Mouse (Mus musculus) spleen, adult 10 weeks (tissue): ENCODE measurements around the gene Parvb. TPM values are rescaled to one million over a fixed set of nuclear protein-coding genes. Genes with fewer than 3 reads are reported as not detected.

Experiments
- polyA plus RNA-seq: library from polyadenylated mRNA; stranded (reverse); fragments of 350-450 nt; fragmentation: Illumina TruSeq; extraction: RNeasy Lipid Tissue Mini Kit (QIAGEN cat#74804); gene quantifications from one replicate; pipeline ENCODE4 v1.2.3, GENCODE M21; 2015; ENCODE audit warnings: low replicate concordance; ENCODE audit not compliant: insufficient read depth

Parvb gene
- 17.4 TPM for polyA plus RNA-seq

DNA sequence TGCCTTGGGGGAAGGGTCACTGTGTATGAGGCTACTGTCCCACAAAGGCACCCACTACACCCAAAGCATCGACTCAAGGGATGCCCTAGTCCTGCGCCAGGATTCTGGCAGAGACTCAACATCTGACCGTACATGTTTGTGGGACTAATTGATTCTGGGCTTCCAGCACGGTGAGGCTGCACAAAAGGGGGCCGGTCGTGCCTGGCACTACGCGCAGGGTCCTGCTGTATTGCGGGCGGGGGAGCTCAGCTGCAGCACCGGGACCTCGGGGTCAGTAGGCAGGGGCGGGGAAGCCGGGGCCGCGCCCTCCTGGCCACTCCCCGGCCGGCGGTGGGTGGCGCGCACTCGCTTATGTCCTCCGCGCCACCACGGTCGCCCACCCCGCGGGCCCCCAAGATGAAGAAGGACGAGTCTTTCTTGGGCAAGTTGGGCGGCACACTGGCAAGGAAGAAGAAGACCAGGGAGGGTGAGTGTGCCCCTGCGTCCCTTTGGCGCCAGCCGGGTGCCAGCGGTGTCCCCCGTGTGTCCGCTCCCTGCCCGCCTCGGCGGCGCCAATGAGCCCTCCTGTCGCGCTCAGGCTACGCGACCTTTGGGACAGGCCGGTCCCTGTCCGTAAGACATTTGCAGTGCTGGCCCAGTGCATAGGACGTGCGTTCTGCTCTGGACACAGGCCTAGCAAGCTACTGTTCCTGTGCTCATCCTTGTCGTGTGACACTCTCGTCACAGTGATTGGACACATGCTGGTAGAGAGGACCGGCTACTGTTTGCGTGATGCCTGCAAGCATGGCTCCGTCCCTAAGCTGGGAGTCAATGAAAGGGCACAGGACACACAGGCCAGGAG is at the start of gene Parvb:
TSS of gene Parvb (plus strand) at position 323 of the 841 bp plus-strand sequence.

DNA sequence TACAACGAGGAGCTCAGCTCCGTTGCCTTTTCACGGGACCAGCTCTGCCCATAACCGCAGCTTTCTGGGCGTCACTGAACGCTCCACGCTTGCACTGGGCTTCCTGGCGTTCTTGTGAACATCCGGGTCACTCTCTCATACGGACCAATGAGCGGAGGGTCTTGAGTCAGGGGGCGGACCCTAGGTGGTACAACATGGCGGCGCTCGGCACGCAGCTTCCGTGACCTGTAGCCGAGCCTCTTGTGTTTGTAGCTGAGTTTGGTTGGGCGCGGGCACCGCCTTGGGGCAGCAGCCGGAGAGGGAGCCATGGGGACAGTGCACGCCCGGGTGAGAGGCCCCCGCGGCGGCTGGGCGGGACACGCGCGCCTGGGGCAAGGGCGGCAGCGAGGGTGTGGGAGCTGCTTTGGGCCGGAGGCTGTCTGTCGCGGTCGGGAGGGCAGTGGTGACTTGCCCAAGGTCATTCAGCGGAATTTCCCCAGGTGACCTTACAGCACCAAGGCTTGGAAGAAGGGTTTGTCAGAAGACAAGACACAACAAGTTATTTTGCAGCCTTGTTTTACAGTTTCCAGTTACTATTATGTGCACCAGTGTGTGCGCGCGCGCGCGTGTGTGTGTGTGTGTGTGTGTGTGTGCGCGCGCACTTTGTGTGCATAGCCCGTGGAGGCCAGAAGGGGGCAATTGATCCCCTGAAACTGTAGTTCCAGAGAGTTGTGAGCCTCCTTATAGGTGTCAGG is 39.6 kb upstream of the Parvb start, which contains the start of gene Samm50:
TSS of gene Samm50 (plus strand) at position 184 of the 734 bp plus-strand sequence.

DNA sequence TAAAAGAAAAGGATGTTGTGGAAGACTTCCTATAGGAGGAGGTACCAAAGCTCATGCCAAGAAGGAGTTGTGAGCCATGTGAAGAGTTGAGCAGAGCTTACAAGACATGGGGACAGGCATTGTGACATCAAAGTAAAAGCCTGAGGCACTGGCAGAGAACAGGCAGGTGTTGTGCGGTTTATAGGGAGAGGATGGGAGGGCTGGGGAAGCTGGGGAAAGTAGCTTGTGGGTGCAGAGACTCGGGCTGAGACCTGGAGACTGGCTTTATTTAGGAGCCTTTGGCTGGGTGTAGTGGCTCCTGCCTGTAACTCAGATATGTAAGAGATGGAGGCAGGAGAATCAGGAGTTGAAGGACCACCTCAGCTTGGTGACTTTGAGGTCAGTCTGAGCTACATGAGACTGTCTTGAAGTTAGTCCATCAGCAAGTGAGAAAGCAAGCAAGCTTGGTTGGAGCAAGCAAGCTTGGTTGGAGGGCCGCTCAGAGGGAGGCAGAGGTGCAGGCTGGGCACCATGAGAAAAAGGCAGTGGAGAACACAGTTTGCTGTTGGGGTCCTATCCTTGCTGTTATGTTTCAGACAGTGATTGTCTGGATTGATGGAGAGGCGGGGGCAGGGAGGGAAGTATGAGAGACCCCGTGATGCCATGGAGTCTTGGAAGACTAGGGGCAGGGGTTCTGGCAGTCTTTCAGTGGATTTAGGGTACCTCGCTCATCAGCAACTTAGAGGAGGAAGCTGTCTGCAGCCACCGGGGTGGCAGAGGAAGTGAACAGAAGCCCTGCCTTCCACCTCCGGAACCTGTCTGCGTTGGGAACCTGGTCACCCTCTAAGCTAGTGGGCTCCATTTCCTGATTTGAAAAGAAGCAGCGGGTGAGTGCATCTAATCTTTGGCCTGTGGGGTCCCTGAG is 92.4 kb downstream of the Parvb start, which contains the start of gene Parvg:
TSS of gene Parvg (plus strand) at position 61 of the 904 bp plus-strand sequence.

Other genes with a start within 250 kb of the Parvb start
- not detected for gene Efcab6, start 166.7 kb upstream of the Parvb start, polyA plus RNA-seq
- not detected for gene Sult4a1, start 126.3 kb upstream of the Parvb start, polyA plus RNA-seq
- gene Pnpla5, start 108.9 kb upstream of the Parvb start, polyA plus RNA-seq: not detected
- gene Pnpla3, start 64.2 kb upstream of the Parvb start, polyA plus RNA-seq: 0.25 TPM
- gene Samm50, start 39.8 kb upstream of the Parvb start, polyA plus RNA-seq: 77.2 TPM
- gene Parvg, start 92.0 kb downstream of the Parvb start, polyA plus RNA-seq: 120 TPM
- 0.40 TPM for gene Shisal1, start 215.1 kb downstream of the Parvb start, polyA plus RNA-seq